Mouse (Mus musculus): ENCODE measurements around the gene Ephb4.

Gene Ephb4

DNA sequence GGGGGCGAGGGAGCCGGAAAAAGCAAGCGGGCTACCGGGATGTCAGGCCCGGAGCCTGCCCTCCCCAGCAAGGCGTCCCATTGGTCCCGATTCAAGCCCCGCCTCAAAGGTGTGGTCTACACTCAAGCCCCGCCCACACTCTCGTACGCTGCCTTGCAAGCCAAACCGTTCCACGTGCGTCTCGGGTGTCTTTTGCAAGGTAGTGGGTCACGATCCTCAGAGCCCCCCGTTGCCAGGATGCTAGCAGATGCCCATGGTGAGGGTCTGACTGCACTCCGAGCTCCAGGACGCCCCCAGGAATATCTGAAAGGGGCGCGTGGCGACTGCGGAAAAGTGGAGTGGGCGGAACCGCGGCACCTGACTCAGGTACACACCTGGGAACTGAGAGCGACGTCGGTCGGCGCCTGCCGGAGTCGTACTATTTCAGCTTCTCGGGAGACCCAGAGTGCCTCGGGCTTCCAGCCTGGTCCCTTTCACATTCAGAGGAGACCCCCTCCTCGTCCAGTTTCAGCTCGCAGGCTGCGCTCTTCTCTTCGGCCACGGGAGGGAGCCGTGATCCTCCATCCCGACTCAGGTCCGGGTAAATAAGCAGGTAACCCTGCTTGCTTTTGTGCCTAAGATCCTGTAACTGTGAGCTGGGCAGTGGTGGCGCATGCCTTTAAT lies 16.3 kb upstream of the Ephb4 start, which contains the start of gene Slc12a9:
Slc12a9 (minus strand) TSS at position 86 of the 663 bp plus-strand sequence.
- in situ Hi-C loops (cut with MboI, MseI) = no loop called here

DNA sequence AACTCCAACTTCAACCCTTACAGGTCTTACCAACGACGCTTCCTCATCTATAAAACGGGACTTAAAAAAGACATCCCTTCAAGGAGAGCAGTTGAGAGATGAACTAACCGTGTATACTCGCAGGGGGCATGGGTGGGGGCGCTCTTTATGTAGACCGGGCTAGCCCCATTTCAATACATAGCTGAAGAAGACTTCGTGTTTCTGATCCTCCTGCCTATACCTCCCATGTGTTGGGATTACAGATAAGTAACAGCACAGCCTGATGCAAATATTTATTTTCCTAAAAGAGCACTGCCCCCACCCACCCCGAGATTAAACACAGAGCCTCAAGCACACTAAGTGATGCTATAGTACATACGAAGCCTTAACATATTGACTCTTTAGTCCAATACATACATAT lies 15.6 kb upstream of the Ephb4 start:
- in situ Hi-C loops (cut with MboI, MseI) = no loop called here

GRCm38 (mm10) chr5:137335066-137335465 lies 14.8 kb upstream of the Ephb4 start:
- in situ Hi-C loops (cut with MboI, MseI) = no loop called here

DNA sequence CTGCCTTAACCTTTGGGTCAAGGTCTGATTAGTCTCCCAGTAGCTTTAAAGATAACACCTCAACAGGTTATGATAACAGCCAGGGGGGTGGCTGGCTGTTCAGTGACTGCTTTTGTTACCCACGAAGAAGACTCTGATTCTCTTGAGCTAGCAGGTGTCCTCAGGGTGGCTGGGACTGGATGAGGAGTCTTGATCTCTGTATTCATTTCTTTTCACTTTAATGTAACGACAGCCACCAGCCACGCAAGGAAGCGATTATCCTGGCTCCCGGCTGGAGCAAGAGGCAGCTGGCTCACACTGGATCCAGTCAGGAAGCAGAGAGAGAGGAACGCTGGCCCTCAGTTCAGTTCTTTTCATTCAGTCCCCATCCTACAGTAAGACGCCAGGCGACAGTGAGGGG lies 12.7 kb upstream of the Ephb4 start:
- in situ Hi-C loops (cut with MboI, MseI) = no loop called here

DNA sequence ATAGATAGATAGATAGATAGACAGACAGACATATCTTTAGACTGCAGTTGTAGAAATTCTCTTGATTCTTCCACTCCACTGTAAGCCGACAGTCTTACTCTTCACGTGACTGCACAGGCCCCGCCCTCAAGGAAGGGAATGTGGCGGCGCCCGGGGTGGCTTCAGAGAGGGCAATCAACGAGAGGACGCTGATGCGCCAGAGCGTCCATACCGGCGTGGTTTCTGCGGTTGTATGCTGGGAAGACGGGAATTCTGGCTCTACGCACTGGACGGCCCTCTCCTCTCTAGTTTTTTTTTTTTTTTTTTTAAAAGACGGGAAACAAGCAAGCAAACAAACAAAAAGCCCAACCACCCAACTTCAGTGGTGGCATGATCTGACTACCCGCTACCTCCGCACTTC lies 11.7 kb upstream of the Ephb4 start:
- in situ Hi-C loops (cut with MboI, MseI) = no loop called here

DNA sequence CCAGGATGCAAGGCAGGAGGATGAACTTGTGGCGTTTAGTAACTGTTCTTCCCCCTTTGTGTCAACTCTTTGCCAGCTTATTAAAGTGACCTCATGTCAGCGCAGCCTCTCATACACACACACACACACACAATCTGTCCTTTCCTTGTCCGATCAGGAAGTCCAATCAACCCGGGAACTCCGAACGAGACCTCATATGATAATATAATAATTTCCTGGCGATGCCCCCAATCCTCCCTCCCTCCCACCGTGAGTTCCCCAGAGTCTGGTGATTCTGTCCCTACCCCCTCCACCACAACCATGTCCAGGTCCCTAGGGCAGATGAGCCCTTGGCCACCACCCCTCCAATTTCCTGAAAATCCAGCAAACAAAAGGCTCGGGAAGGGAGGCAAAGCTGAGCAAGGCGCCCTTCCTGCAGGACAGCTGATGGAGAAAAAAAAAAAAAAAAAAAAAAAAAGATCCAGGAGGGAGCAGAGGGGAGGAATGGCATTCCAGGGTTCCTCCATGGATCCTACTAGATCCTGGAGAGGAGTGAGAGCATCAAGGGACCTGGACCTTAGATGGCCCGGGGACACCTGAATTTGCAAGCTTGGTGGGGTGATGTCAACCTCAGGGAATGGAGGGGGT lies 11.1 kb upstream of the Ephb4 start:
- in situ Hi-C loops (cut with MboI, MseI) = no loop called here

DNA sequence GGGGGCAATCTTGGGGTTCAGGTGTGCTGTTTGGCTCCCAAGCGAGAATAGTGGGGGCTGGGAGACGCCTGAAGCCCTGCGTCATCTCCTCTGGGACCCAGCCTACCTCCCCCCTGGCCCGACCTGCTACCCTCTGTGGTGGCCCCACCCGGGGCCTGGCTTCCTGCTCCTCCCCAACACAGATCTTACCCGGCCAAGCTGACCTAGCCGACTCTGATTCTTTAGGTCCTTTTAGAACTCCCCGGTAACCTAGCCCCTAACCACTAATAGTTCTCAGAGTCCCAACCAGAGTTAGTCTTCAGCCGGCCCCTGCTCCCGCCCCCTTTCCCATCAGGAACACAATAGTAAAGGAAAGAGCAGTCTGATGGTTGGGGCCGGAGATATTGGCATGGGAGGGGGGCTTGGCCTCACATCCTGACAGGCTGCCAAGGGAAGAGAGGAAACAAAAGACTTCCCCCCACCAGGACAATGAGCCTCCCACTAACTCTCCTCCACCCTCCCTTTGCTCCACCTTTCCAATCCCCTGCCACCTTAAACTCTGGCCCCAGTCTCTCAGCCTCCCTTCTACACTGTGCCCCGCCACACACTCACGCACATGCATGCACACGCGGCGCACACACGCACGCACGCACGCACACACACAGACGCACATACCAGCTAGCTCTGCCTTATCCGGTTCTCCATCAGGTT lies 10.5 kb upstream of the Ephb4 start:
- in situ Hi-C loops (cut with MboI, MseI) = no loop called here

- in situ Hi-C loops (cut with MboI, MseI) = no loop called here
These were observed 9.7 kb upstream of the Ephb4 start for GRCm38 (mm10) chr5:137340222-137340621.

DNA sequence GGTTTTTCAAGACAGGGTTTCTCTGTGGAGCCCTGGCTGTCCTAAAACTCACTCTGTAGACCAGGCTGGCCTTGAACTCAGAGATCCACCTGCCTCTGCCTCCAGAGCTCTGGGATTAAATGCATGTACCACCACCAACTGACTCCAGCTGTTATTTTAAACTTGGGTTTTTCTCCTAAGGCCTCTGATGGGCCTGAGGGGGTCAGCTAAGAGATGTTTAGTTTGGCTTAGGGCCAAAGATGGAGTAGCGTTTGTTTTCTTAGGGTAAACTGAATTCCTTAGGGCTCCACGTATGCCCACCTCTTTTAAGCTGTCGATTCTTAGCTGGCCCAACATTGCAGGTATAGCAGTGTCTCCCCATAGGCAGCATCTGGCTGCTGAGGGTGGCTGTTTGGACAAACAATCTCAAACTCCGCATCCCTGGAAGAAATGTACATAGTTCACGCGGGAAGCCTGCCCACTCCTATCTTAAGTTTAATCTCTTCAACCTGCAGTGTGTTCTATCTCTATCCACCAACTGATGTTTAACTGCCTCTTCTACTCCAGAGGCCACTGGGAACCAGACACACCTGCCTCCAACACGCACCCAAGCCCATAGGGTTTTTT lies 7.4 kb upstream of the Ephb4 start:
- in situ Hi-C loops (cut with MboI, MseI) = no loop called here

- in situ Hi-C loops (cut with MboI, MseI) = no loop called here
These were observed 6.5 kb upstream of the Ephb4 start for GRCm38 (mm10) chr5:137343412-137343811.

DNA sequence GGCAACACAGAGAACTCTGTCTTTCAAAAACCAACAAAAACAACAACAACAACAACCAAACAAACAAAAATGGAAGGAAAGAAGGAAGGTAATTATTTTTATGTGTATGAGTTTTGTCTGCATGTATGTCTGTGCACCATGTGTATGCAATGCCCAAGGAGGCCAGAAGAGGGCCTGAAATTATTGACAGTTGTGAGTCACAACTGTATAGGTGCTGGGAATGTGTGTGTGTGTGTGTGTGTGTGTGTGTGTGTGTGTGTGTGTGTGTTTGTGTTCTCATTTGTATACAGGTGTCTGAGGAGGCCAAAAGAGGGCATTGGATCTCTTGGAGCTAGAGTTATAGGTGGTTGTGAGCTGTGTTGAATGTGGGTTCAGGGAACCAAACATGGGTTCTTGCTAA lies 6.0 kb upstream of the Ephb4 start:
- in situ Hi-C loops (cut with MboI, MseI) = no loop called here

GRCm38 (mm10) chr5:137345821-137346220 lies 4.1 kb upstream of the Ephb4 start:
- in situ Hi-C loops (cut with MboI, MseI) = no loop called here

- in situ Hi-C loops (cut with MboI, MseI) = no loop called here
These were observed 3.5 kb upstream of the Ephb4 start for GRCm38 (mm10) chr5:137346388-137346787.

DNA sequence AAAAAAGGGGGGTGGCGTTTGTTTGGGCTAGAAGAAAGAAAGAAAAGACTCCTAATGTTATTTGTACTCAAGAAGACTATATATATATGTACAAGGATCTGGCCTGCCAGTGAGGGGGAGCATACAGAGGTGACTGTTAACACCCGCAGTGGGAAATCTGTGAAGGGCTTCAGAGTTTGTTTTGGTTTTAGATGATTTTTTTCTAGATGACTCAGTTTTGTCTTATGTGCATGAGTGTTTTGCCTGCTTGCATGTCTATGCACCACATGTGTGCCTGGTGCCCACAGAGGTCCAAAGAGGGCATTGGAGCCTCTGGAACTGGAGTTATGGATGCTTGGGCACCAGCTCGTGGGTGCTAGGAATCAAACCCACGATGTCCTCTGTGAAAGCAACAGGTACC lies 2.9 kb upstream of the Ephb4 start:
- in situ Hi-C loops (cut with MboI, MseI) = no loop called here

- in situ Hi-C loops (cut with MboI, MseI) = no loop called here
These were observed 2.1 kb upstream of the Ephb4 start for GRCm38 (mm10) chr5:137347856-137348255.

DNA sequence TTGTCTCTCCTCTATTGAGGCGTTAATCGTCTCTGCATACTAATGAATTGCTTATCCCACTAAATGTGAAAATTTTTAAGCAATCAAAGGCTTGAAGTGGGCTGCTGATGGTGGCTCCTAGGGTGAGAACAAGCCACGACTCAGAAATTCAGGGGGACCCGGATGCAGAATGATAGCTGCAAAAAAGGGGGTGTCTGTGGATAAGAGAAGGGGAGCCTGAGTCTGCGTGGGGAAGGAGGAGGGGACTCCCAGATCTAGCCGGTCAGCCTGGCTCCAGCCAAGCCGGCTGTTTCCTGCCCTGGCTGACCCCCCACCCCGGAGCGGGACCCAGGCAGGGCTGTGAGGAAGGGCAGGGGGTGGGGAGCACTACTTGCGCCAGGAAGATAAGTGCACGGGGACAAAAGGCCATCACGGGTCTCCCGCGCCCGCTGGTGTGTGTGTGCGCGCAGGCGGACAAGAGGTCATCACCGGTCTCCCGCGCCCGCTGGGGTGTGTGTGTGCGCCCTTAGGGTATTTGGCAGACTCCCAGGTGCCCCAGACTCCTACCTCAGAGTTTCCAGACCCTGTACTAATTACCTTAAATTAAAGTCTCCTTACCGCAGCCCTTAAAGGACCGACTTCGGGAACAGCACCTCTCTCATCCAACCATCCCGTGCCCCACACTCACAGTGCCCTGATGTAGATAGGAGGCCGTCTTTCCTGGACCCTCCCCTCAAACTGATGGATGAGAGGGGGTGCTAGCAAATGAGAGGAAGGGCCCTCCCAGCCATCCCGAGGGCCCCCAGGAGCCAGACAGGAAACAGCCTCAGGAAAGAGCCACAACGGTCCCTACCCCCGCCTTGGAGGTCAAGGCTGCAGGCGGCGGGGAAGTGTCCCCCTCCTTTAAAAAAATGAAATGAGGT lies 1.2 kb upstream of the Ephb4 start:
- in situ Hi-C loops (cut with MboI, MseI) = no loop called here

DNA sequence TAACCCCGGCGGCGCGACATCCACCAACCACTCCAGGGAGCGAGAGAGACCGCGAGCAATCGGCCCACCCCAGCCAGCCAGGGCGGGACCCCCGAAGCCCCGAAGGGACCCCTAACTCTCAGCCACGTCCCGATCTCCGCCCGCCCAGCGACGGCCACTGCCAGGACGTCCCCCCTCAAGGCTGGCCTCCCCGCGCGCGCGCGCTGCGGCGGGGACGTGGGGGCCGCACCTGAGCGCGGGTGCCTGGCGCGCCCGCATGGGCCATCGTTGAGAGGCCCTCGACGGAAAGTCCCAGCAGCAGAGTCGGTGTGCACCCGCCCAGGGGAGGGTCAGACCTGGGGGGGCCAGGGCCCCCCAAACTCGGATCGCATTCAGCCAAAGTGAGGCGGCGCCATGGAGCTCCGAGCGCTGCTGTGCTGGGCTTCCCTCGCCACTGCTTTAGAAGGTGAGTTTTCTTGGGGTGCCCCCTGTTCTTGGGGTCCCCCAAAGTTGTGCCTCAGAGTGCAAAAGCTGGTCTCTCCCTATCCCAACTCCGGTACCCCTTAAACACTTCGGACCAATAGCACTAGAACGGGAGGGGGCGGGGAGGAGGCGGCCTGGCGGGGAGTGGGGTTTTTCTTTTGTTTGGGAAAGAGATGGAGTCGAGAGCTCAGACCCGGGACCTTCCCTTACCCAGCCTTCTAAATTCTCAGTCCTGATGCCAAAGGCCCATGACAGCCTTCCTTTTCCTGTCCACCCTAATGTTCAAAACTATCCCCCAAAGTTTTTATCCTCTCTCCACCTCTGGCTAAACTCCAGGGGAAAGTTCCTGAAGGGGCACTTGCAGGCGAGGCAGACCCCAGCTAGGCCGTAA lies 522 bp downstream of the Ephb4 start:
- in situ Hi-C loops (cut with MboI, MseI) = no loop called here

GRCm38 (mm10) chr5:137351058-137351380 lies 1.1 kb downstream of the Ephb4 start:
- in situ Hi-C loops (cut with MboI, MseI) = no loop called here

GRCm38 (mm10) chr5:137351394-137351793 lies 1.5 kb downstream of the Ephb4 start:
- in situ Hi-C loops (cut with MboI, MseI) = no loop called here

GRCm38 (mm10) chr5:137352011-137352975 lies 2.4 kb downstream of the Ephb4 start:
- in situ Hi-C loops (cut with MboI, MseI) = no loop called here

Data from T-helper 1 cell (primary cell).